In genomic region chr5:146779931-146780330, GRCm38 (mm10) we compare ENCODE assay signal across 10 mouse cellular contexts. TPM values are rescaled to one million over a fixed set of nuclear protein-coding genes. Genes with fewer than 3 reads are reported as not detected.
A peak's percentile ranks its signal among the peaks of the same experiment; 100 is the strongest.
DNase-seq lines count a peak whose midpoint lies in the region; ATAC-seq and TF ChIP-seq lines count a peak whose summit lies in the region.
"Had no signal": no experiment of that assay in that cellular context is flagged by ENCODE, and none has a peak within 500 bp of the region (broad histone marks: within the 10 kb centered on the region; RNA-seq: fewer than 3 reads in every experiment).

No protein-coding gene starts in this region.

- peaks cover 8% of the 10 kb centered on the region for H3K4me1 ChIP-seq in lung, postnatal 0 days (ENCODE audit: insufficient read depth, low read depth, low read length)
- H3K4me1 ChIP-seq in forebrain, embryonic 11.5 days (replicated peaks; ENCODE audit: control insufficient read depth, insufficient read depth, low read length), result no peaks in the 10 kb centered on the region
- peaks cover 6% of the 10 kb centered on the region; the same call in 1 of the 2 replicates for H3K4me1 ChIP-seq in forebrain, embryonic 12.5 days
- H3K4me1 ChIP-seq in midbrain, embryonic 15.5 days, result 0 out of 2 replicates have a peak, but pooled peaks cover 3% of the 10 kb centered on the region

- H3K27ac ChIP-seq in lung, postnatal 0 days (ENCODE audit: low read length), result peak overlapping the region; percentile 57; the same call in 1 of the 2 replicates
- no peak overlapping the region for H3K27ac ChIP-seq in forebrain, embryonic 11.5 days (ENCODE audit: low read depth, low read length)
- H3K27ac ChIP-seq in forebrain, embryonic 12.5 days, result no peak overlapping the region
- H3K27ac ChIP-seq in midbrain, embryonic 15.5 days, result no peak overlapping the region
- H3K27ac ChIP-seq: heart, embryonic 10.5 days had no signal

- WGBS in large intestine, adult 2 months, result 24% methylated on average over 5 of the region's 5 CpGs
- 44% methylated on average over 5 of the region's 5 CpGs for WGBS in lung, postnatal 0 days
- 98% methylated on average over 5 of the region's 5 CpGs for WGBS in forebrain, embryonic 11.5 days
- 94% methylated on average over 5 of the region's 5 CpGs for WGBS in forebrain, embryonic 12.5 days
- 91% methylated on average over 5 of the region's 5 CpGs for WGBS in midbrain, embryonic 15.5 days

- peak; percentile 27 to 44 for DNase-seq in urinary bladder, postnatal 36 days (ENCODE audit: low spot score in 2 of 2)
- DNase-seq in urinary bladder, postnatal 25 days (ENCODE audit: low spot score), result no peak
- peak; percentile 86 for DNase-seq in large intestine, adult 2 months (ENCODE audit: low read depth, low spot score)
- peak; percentile 87 for DNase-seq in lung, postnatal 0 days (ENCODE audit: low spot score)
- DNase-seq in forebrain, embryonic 11.5 days (ENCODE audit: low spot score), result no peak
- DNase-seq: forebrain, postnatal 0 days; thymus, adult 18-20 months had no signal

- peak; percentile 65; the same call in 1 of the 2 replicates for TF ChIP-seq EP300 in lung, postnatal 0 days (IDR thresholded peaks at IDR 0.05)

- no peak overlapping the region for H3K9ac ChIP-seq in lung, postnatal 0 days (replicated peaks; ENCODE audit: low read depth)
- H3K9ac ChIP-seq in forebrain, embryonic 11.5 days (ENCODE audit: low read length), result no peak overlapping the region
- H3K9ac ChIP-seq in forebrain, embryonic 12.5 days, result no peak overlapping the region
- no peak overlapping the region for H3K9ac ChIP-seq in midbrain, embryonic 15.5 days
- H3K9ac ChIP-seq: forebrain, postnatal 0 days had no signal

- no peak for TF ChIP-seq CTCF in lung, postnatal 0 days (IDR thresholded peaks at IDR 0.05)

- H3K4me2 ChIP-seq in lung, postnatal 0 days (replicated peaks; ENCODE audit: low read depth, low read length), result no peak overlapping the region
- no peak overlapping the region for H3K4me2 ChIP-seq in forebrain, embryonic 11.5 days (ENCODE audit: low read depth, low read length, severe bottlenecking)
- no peak overlapping the region for H3K4me2 ChIP-seq in forebrain, embryonic 12.5 days
- H3K4me2 ChIP-seq in midbrain, embryonic 15.5 days, result no peak overlapping the region

- no peaks in the 10 kb centered on the region for H3K9me3 ChIP-seq in lung, postnatal 0 days (ENCODE audit: low read length)
- no peaks in the 10 kb centered on the region for H3K9me3 ChIP-seq in forebrain, embryonic 11.5 days (ENCODE audit: control insufficient read depth, low read length)
- no peaks in the 10 kb centered on the region for H3K9me3 ChIP-seq in forebrain, embryonic 12.5 days
- no peaks in the 10 kb centered on the region for H3K9me3 ChIP-seq in midbrain, embryonic 15.5 days
- H3K9me3 ChIP-seq: heart, embryonic 10.5 days had no signal

- no peaks in the 10 kb centered on the region for H3K36me3 ChIP-seq in lung, postnatal 0 days (ENCODE audit: insufficient read depth, low read length)
- H3K36me3 ChIP-seq in forebrain, embryonic 11.5 days (ENCODE audit: control insufficient read depth, insufficient read depth, low read length), result no peaks in the 10 kb centered on the region; the same call in 1 of the 2 replicates
- peaks cover under 1% of the 10 kb centered on the region; the same call in 1 of the 2 replicates for H3K36me3 ChIP-seq in forebrain, embryonic 12.5 days (replicated peaks)
- no peaks in the 10 kb centered on the region for H3K36me3 ChIP-seq in midbrain, embryonic 15.5 days (replicated peaks)

- no peak overlapping the region for H3K4me3 ChIP-seq in lung, postnatal 0 days (ENCODE audit: low read depth, low read length)
- no peak overlapping the region for H3K4me3 ChIP-seq in forebrain, embryonic 11.5 days (ENCODE audit: low read depth, low read length)
- no peak overlapping the region for H3K4me3 ChIP-seq in forebrain, embryonic 12.5 days (replicated peaks)
- no peak overlapping the region for H3K4me3 ChIP-seq in midbrain, embryonic 15.5 days
- H3K4me3 ChIP-seq: heart, embryonic 10.5 days had no signal

- no peaks in the 10 kb centered on the region for H3K27me3 ChIP-seq in lung, postnatal 0 days (replicated peaks; ENCODE audit: insufficient read depth, low read length)
- H3K27me3 ChIP-seq in forebrain, embryonic 11.5 days (ENCODE audit: control insufficient read depth, insufficient read depth, low read length), result no peaks in the 10 kb centered on the region
- H3K27me3 ChIP-seq in forebrain, embryonic 12.5 days, result no peaks in the 10 kb centered on the region
- no peaks in the 10 kb centered on the region for H3K27me3 ChIP-seq in midbrain, embryonic 15.5 days (replicated peaks)

- ATAC-seq in lung, postnatal 0 days, result peak; percentile 95
- ATAC-seq in forebrain, embryonic 11.5 days (replicated peaks; ENCODE audit: low FRiP score), result no peak
- no peak for ATAC-seq in forebrain, embryonic 12.5 days (ENCODE audit: low FRiP score)
- ATAC-seq in midbrain, embryonic 15.5 days (replicated peaks), result no peak
- ATAC-seq: forebrain, postnatal 0 days had no signal

RNA-seq across cellular contexts. Expression of gene Usp12, which starts 14.9 kb away (rescaled TPM):
- polyA plus RNA-seq in large intestine, adult 2 months (2012; rRNA removed), result 19.1 and 27.3 TPM in 2 replicates
- polyA plus RNA-seq in lung, postnatal 0 days (2015; fragmentation: Nextera tagmentation; extraction: Ambion mirVana), result 14.5 and 15.4 TPM in 2 replicates
- 10.4 and 13.1 TPM in 2 replicates for polyA plus RNA-seq in forebrain, embryonic 11.5 days (2014; fragmentation: Nextera tagmentation; extraction: Ambion mirVana)
- polyA plus RNA-seq in forebrain, embryonic 12.5 days (2016; fragmentation: Nextera tagmentation; extraction: Ambion mirVana), result 17.8 and 18.3 TPM in 2 replicates
- polyA plus RNA-seq in midbrain, embryonic 15.5 days (2015; fragmentation: Nextera tagmentation; extraction: Ambion mirVana), result 16.4 and 16.7 TPM in 2 replicates

RNA-seq across cellular contexts. Expression of gene Rpl21, which starts 52.8 kb away (rescaled TPM):
- 79.3 and 82.8 TPM in 2 replicates for polyA plus RNA-seq in large intestine, adult 2 months (2012; rRNA removed)
- polyA plus RNA-seq in lung, postnatal 0 days (2015; fragmentation: Nextera tagmentation; extraction: Ambion mirVana), result 474 and 489 TPM in 2 replicates
- 440 and 469 TPM in 2 replicates for polyA plus RNA-seq in forebrain, embryonic 11.5 days (2014; fragmentation: Nextera tagmentation; extraction: Ambion mirVana)
- polyA plus RNA-seq in forebrain, embryonic 12.5 days (2016; fragmentation: Nextera tagmentation; extraction: Ambion mirVana), result 413 and 432 TPM in 2 replicates
- 286 and 302 TPM in 2 replicates for polyA plus RNA-seq in midbrain, embryonic 15.5 days (2015; fragmentation: Nextera tagmentation; extraction: Ambion mirVana)

Comparison
In these comparisons a context has a peak if more than half of its experiments do, and no peak if none do; other contexts are left out.
1. DNase-seq: peak in urinary bladder, postnatal 36 days (2 of 2), large intestine, adult 2 months (single experiment) and lung, postnatal 0 days (single experiment); none in urinary bladder, postnatal 25 days (single experiment) and forebrain, embryonic 11.5 days (single experiment).